Mouse (Mus musculus): ENCODE measurements around the gene Cbl. TPM values are rescaled to one million over a fixed set of nuclear protein-coding genes. Genes with fewer than 3 reads are reported as not detected.

Gene Cbl
- 10 to 100 TPM; 59.8 to 66.3 TPM for total RNA-seq (2021)
- long read RNA-seq, full-length matches to known transcripts, result 1 of 2 reads
- long read RNA-seq, partial matches to known transcripts, result 1 of 2 reads
- long read RNA-seq, other reads (novel, unspliced or antisense), result 0 of 2 reads

DNA sequence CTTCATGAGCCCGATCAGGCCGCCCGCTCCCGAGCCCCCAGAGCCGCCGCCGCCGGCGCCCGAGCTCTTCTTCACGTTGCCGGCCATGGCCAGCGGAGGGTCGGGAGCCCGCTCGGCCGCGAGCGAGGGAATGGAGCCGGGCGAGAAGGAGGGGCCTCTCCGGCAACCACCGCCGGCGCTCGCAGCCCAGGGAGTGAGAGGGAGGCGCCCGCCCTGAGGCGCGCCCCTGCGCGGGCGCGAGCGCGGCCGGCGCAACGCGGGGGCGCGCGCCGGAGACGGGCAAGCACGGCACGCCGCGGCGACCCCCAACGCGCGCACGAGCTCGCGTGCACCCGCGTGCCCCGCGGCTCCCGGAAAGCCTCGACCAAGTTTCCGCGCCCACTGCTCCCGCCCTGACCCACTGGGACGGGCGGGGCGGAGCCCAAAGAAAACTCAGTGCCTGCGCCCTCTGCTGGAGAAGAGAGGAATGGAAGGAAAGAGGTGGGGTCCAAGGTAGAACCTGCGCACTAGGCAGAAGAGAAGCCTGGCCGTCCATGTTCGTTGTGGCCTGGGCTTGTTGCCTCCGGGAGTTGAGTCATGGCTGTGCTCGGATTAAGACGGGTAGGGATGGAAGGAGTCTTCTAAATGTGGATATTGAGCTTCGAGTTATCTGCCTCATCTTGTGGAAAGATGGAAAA, at the start of gene Cbl:
Gene Cbl (minus strand): TSS at position 248 of the 677 bp plus-strand sequence.
- peak; percentile 99 to 100 for DNase-seq (ENCODE audit: low spot score in 2 of 2)

DNA sequence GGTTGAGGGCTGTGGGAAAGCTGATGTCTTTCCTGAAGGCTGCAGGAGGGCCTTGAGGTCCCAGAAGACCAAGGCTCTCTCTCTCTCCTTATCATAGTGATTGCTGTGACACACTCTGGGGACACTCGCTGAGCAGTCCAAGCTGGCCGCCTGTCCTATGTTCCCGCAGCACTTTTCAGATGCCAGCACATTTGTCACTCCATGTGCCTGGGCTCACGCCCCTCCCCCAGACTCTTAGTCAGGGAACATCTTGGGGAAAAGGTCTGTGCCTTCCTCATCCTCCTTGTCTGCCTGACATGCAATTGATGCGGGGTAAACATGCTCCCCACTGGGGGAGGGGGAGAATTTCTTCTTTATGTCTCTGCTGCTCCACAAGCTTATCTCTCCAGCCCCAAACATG, 49.3 kb upstream of the Cbl start:
- DNase-seq (ENCODE audit: low spot score in 2 of 2), result peak in 1 of 2 experiments; percentile 51

GRCm38 (mm10) chr9:44269973-44270372, 36.1 kb upstream of the Cbl start:
- no peak for DNase-seq (ENCODE audit: low spot score in 2 of 2)

GRCm38 (mm10) chr9:44269077-44269476, 35.2 kb upstream of the Cbl start:
- peak in 1 of 2 experiments; percentile 30 for DNase-seq (ENCODE audit: low spot score in 2 of 2)

GRCm38 (mm10) chr9:44268432-44268831, 34.6 kb upstream of the Cbl start, which contains the start of gene Nlrx1:
Gene Nlrx1 (minus strand): TSS chr9:44268599.
- no peak for DNase-seq (ENCODE audit: low spot score in 2 of 2)

DNA sequence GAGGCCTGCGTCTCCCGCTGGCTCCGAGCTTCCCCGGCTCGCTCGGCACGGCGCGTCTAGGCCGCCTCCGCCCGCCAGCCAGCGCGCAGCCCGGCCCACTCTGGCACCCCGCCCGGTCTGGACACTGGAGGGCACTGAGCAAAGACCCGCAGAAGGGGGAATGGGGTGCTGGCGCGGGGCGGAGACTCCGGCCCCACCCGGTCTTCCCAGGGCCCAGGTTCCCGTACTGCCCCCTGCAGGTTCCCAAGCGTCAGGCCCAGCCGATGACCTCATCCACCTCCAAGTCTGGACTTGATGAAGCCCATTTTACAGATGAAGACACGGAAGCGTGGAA, 34.1 kb upstream of the Cbl start:
- peak; percentile 61 to 80 for DNase-seq (ENCODE audit: low spot score in 2 of 2)

GRCm38 (mm10) chr9:44267319-44268026, 33.6 kb upstream of the Cbl start:
- DNase-seq (ENCODE audit: low spot score in 2 of 2), result peak in 1 of 2 experiments; percentile 24

GRCm38 (mm10) chr9:44266478-44267226, 32.8 kb upstream of the Cbl start:
- DNase-seq (ENCODE audit: low spot score in 2 of 2), result peak; percentile 45 to 68

DNA sequence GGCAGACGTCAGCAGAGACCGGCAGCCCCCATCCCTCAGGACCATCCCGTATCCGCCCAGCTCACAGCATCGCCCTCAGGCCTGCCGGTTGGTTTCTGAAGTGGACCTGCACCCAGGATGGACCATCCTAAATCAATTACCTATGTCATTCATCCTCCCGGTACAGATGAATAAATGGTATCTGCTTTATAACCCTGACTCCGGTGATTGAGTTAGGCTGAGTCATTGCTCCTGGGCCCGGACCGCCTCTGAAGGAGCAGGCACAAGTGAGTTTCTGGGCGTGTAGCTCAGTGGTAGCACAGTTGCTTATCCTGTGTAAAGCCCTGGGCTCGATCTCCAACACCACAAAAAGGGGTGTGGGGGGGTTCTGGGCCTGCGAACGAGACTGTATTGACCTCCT, 27.5 kb upstream of the Cbl start:
- no peak for DNase-seq (ENCODE audit: low spot score in 2 of 2)

DNA sequence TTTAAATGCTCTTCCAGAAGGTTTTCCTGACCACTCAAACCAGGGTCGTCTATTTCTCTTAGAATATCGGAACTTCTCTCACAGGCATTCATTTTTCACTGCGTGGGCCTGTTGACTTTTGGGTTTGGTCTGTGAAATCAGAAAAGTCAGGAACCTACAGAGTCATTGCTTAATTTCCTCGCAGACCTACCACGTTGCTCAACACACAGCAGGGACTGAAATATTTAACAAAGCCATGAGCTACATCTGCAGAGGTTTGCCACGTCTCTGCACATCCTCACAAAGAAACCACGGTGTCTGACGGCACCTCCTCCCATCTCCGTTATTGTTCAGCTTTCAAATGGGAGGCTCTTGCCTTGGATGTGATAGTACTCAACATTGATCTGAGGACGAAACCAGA, 25.2 kb upstream of the Cbl start:
- no peak for DNase-seq (ENCODE audit: low spot score in 2 of 2)

DNA sequence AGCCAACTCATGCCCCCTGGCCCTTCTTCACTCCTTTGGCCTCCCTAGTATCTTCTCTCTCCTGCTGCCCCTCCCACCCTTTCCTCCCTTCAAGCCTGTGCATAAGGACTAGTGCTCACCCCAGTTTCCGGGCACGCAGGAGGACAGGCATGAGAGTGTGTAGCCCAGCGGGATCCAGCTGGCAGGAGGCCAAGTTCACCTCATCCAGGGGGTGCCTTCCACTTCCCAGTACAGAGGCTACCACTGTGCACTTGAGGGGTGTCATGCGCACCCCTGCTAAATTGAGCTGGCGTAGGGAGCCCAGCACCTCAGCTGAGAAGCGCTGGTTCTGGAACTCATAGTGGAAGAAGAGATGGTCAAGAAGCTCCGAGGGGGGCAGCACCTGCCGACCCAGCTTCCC, 22.4 kb upstream of the Cbl start:
- DNase-seq (ENCODE audit: low spot score in 2 of 2), result no peak

GRCm38 (mm10) chr9:44255136-44255521, 21.3 kb upstream of the Cbl start:
- no peak for DNase-seq (ENCODE audit: low spot score in 2 of 2)

DNA sequence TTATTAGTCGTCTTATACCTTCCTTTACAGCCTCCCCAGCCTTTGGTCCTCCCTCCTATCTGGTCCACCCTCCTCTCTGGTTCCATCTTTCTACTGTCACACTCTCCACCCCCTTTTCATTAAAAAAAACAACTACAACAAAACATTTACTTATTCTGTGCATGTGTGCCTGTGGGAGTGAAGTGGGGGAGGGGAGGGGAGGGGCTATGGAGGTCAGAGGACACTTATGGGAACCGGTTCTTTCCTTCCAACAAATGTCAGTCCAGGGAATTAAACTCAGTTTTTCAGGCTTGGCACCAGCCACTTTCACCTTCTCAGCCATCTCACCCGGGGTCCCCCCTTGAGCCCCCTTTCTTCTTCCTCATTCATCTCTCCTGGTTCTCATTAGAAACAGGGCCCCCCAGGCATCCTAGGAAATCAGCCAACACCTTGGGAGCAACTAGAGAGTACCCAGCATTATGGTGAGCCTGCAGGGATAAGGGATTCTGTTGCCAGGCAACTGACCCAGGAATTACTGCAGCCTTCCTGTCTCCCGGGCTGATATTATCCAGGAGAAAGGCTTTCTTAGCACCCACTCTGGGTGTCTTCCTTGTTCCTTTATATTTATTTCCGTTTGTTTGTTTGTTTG, 20.8 kb upstream of the Cbl start:
- peak in 1 of 2 experiments; percentile 50 for DNase-seq (ENCODE audit: low spot score in 2 of 2)

DNA sequence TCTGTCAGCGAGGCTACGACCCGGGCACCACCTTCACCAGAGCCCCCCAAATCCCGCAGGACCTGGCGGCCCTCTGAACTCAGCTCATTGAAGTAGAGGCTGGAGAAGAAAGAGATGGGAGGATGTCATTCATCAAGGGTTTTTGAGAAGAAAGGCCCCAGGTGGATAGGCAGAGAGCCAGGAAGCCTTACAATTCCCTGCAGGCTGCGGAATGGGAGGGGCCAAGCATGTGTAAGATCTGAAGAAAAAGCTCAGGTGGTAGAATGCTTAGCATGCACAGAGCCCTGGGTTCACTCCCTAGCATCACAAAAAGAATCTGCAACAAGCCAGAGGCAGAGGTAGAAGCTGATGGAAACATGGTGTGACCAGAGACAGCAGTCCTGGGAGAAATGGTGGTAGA, 19.6 kb upstream of the Cbl start:
- DNase-seq (ENCODE audit: low spot score in 2 of 2), result no peak

- no peak for DNase-seq (ENCODE audit: low spot score in 2 of 2)
Observed at GRCm38 (mm10) chr9:44251314-44251713, 17.5 kb upstream of the Cbl start, which contains the start of gene Pdzd3. Gene Pdzd3 (minus strand): TSS chr9:44251471.

- peak; percentile 46 to 68 for DNase-seq (ENCODE audit: low spot score in 2 of 2)
Observed at GRCm38 (mm10) chr9:44250445-44250844, 16.6 kb upstream of the Cbl start.

- peak; percentile 57 to 79 for DNase-seq (ENCODE audit: low spot score in 2 of 2)
Observed at GRCm38 (mm10) chr9:44249181-44250146, 15.6 kb upstream of the Cbl start.

DNA sequence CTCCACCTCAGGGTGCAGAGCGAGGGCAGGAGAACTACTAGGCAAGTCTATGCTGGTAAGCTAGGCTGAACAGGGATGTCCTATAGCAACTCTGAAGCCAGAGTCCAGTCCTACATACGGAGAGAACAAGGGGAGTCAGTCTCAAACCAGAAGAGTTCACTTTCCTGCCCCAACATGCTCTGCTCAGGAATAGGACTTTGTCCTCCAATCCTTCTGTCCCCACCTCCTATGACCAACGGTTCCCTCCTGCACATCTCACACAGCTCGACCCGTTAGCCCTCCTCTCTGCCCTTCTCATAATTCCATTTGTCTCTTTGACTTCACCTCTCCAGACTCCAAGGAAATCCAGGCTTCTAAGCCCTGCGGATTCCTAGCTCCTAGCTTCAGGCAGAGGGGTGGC, 14.1 kb upstream of the Cbl start:
- DNase-seq (ENCODE audit: low spot score in 2 of 2), result no peak

DNA sequence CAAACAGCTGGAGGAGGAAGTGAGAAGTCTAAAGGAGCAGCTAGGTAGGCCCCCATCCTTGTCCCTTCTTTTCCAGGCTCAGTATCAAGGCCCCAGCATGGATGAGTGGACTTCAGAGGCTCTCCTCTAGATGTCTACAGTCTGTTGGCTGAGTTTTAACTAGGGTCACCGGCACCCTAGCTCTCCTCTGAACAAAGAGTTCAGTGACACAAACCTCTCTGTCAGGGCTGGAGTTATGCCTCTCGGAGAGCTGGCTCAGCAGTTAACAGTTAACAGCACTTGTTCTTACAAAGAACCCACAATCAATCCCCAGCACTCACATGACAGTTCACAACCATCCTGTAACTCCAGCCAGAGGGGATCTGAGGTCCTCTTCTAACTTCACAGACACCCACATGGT, 9.8 kb upstream of the Cbl start:
- DNase-seq (ENCODE audit: low spot score in 2 of 2), result no peak

DNA sequence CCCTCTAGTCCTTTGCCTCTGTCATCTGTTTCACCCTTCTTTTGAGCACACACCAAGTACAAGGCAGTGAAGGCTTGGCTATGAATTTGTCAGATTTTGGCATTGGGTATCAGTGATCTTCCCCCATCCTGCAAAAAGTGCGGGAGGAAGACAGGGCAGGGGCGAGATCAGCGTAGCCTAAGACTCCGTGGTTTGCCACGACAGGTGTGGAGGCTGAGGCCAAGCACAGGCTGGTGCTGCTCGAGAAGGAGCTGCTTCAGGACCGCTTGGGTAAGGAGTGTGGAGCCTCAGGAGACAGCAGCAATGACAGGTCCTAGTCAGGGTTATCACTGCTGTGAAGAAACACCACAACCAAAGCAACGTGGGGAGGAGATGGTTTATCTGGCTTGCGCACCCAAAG, 7.6 kb upstream of the Cbl start:
- no peak for DNase-seq (ENCODE audit: low spot score in 2 of 2)

Data from layer of hippocampus, adult 18-20 months (tissue).